Mouse (Mus musculus) urinary bladder, postnatal 14 days (tissue): ENCODE measurements at regions not wholly inside any gene's neighbourhood (a gene's known extent, or its start where the extent isn't known, plus 50 kb on each side); places are given as distances from the start of the nearest gene placed in this dataset.

Source experiments
- DNase-seq: peaks from one replicate; pipeline ENCODE4 v3.0.0; 2021; ENCODE audit warnings: low spot score

DNA sequence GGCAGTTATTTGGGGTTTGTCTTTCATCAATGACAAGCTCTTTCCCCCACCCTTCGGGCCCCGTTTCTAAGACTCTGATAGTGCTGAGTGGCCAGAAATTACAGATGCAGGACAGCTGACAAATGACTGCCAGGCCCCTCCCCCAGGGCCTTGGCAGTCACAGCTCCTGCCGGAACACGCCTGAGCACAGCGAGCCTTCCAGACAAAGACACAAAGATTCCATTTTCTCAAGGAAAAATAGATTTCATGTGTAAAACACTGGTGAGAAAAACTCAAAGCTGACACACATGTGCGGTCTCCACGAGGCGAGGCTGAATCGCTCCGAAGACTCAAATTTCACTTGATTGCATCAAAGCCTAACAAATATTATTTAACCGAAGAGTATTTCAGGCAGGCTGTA, 247.6 kb downstream of the Ptprc start:
- peak; percentile 44 for DNase-seq

DNA sequence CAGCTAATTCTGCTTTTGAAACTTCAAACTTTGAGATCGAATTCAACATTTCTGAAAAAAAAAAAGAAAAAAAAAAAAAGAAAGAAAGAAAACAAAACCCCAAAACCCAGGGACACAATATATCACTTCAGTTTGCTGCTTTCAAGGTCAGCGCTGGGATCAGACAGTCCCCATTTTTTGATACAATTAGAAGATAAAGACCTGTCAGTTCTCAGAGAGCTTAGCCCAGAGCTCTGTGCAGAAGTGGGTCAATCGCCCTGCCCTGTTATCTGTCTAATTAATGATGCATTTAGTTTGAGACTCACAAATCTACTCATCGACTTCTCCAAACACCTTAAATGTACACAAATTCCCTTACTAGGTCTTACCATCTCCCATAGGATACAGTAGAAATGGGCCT, 249.2 kb downstream of the Ptprc start:
- DNase-seq, result no peak

DNA sequence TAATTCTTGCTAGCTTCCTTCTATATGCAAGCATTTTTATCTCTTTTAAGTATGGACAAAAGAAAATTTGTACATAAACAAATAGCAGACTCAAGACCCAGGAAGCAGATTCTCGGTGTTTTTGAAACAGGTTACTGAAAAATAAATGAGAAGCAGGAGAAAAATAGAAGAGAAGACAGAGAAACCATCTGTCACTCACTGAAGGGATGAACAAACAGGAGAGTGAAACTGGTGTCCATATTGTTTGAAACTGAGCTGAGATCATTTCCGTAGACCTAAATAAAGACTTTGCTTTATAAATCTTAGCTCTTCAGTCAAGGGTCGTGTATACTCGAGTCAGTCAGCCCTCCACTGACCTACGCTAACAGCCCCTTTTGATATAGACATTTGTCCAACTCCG, 251.4 kb downstream of the Ptprc start:
- no peak for DNase-seq

DNA sequence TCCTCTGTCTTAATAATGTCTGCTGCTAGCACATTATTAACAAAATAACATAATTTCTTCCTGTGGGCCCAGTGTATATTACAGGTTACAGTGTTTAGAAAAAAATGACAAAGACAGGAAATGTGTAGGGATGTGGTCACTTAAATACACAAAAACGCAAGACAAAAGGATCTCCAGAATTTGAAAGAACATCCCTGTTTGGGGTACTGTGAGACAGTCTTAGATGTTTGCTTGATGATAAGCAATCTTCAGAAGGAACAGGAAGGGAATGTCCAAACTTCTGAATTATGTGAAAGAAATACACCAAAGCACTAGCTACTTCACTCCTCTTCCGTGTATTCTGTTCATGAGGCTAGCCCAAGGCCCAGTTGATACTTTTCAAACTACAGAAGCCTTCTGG, 251.8 kb downstream of the Ptprc start:
- DNase-seq, result no peak

DNA sequence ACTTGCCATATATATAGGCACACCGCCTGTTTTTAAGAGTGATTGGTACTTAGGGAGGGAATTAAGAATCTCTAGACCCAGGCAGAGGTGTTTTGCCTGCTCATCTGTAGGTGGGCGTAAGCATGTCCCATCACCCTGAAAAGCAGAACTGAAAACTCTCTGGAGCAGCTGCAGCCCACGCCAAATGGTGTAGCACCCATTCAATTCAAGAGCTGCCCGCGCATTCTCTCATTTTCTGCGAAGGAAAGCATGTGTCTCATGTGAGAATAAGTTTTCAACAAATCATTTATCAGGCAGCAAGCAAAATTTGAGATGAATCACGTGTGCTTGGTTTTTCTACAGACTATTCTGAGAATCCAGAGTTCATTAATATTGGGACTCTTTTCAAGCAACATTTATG, 252.7 kb downstream of the Ptprc start:
- DNase-seq, result no peak

DNA sequence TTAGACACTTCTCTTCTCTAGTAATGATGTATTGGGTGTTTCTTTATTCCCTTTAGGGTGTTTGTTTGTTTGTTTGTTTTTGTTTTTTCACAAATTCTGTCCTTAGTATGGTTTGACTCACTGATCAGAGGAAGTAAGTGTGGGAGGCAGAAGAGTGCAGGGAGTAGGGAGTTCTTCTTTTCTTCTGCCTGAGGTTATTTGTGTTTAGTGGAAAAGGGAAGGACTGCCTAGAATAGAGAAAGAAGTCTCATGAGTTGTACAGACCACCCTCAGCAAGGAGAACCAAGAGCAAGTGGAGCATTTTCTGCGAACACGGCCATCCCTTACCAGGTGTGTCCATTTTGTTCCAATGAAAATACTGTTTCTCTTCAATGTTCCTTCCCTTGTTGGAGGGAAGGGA, 253.9 kb downstream of the Ptprc start:
- no peak for DNase-seq

DNA sequence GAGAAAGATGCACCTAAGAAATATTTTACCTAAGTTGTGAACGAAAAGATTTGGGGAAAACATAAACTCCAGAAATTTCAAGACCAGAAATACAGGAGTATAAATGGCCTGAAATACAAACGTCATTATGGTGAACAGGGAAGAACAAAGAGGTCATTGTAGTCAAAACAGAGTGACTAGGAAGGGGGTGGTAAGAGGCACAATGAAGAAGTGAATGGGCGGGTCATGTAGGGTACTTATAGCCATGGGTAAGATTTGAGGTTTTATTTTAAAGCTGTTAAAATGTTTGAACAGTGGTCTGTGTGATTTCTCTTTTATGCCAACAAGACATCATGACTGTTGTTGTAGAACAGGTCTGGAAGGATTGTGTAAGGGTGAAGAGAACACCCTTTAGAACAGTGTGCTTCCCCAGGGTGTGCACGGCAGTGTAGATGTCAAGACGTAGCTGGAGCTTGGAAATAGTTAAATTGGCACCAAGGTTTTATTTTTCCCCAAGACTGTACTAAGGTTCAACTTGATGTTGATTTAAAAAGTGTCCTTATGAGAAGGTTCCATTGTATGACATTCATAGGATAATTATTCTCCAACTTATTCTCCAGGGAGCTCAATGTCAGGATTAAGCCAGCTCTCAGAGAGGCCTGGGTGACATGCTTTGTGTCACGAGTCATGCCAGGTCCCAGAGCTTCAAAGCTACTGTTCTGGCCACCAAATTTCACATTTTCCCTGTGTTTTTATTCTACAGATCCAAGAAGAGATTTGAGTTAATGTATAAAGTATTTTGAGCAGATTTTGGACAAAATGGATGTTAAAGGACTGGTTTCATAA, 255.6 kb downstream of the Ptprc start:
- no peak for DNase-seq

DNA sequence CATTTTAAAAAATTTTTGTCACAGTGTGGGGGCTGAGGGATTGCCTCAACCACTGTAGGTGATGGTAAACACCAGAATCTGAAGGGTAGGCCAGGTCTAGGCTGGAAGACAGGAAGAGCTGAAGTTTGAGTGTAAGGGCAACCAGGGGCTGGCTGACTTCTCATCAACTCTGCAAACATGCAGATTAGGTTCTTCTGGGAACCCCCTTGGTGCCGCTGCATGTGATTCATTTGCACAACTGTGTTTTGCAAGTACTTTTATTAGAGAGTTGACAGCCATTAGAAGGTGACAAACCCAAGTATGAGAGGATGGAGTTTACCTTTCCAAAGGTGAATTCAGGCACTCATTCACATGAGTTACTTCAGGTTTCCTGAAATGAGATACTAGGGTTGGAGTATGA, 258.1 kb downstream of the Ptprc start:
- DNase-seq, result no peak

DNA sequence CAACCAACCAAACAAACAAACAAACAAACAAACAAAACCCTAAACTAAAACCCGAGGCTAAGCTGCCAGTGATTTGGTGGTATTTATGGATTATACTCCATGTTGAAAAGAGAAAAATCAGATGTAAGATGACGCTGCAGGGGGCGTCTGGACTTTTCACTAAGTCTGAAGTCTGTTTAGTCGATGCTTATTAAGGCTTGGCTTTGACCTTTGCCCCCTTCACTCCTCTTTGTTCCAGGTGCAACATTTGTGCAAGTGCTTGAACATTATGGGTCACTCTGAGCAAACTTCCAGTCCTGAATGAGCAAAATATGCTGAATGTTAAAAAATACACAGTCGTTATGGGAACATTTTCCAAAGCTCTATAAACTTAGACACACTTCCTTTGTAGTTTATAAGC, 268.6 kb downstream of the Ptprc start:
- DNase-seq, result no peak

DNA sequence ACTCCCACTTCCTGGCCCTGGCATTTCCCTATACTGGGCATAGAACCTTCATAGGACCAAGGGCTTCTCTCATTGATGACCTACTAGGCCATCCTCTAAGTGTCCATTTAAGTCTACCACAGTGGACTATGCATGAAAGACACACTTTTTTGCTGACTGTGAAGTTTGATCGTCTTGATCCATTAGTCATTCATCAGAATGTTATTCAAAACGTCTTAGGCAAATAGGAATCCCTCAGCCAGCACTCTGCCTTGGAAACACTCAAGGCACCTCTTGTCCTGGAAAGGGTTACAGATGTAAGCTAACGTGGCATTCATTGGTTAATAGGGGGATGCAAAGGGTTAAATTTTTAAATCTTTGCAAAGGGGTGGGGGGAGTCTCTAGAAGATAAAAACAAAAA, 269.0 kb downstream of the Ptprc start:
- DNase-seq, result no peak

DNA sequence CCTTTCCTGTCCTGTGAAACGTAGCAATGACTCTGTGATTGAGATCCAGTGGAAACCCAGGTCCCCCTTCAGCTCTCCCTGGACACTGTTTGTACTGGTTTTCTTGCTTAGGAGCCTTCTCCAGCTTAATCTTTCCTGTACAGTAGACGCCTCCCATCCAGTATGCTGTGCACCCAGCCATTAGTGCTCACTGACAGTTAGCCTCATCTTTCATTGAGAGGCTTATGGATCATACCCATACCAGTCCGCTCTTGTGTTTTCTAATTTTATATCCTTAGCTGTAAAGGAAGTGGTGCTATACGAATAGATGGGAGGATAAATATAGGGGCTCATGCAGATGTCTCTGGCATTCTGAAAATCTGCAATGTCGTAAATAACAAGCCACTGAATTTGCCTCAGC, 269.9 kb downstream of the Ptprc start:
- DNase-seq, result no peak

DNA sequence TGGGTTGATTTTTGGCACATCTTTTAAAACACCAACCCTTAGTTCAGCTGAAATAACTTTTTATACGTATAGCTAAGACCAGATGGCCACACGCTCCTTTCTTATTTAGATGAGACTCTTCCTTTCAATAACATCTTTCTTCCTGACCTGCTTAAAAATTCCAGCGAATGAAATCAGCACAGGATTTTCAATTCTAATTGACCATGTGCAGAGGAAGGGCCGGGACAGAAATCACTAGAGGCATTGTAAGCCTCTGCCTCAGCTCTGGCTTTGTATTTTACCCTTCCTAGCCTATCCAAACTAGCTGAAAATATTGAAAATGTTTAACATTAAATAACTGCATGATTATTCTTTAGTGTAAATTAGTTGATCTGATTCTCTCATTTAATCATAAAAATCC, 272.2 kb downstream of the Ptprc start:
- DNase-seq, result no peak

DNA sequence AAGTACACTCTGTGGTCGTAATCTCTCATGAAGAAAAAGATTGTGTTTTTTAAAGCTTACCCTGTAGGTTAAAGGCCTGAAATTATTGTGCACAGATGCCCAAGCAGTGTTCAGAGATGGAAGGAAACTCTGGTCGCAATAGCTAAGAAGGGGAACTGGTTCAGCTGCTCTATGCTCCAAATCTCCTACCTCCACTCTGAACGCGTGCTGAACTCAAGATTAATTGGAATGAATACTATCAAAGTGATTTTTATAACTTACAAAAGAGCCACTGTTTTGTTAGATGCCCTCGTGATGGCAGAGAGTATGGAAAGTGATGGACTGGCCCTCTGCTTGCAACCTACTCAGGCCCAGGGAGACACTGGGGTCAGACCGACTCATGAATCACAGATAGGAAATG, 272.6 kb downstream of the Ptprc start:
- DNase-seq, result no peak

DNA sequence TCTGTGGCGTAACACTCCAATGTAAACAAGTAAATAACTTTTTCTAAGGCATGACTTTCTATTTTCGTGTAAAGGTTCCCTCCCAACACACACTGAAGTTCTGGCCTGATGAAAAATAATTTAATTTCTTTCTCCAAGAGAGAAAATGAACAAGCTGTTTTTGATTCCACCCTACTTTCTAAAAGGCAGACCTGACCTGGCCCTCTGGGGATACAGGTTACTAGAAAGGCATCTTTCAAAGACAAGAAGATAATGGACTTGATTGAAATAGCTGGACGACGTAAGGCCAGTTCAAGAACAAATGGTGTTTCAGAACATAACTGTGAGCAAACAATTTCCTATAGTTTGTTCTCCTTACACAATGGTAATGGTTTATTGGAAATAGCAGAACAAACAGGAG, 273.5 kb downstream of the Ptprc start:
- DNase-seq, result no peak

DNA sequence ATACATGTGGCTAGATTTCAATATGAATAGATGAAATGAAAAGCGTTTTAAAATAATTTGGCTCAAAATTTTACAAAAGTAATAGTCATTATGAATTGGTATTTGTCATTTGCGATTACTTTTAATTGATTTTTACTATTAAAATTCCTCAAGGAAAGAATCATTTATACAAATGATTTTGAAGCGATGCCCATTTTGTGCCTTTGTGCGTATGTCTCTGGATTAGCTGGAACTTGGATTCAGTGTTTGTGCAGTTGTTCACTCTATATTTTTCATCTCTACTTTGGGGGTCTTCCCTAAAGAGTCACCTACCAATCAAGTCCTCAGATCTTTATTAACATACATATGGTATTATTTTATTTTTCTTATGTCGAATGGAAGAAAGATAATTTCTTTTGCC, 274.3 kb downstream of the Ptprc start:
- no peak for DNase-seq

DNA sequence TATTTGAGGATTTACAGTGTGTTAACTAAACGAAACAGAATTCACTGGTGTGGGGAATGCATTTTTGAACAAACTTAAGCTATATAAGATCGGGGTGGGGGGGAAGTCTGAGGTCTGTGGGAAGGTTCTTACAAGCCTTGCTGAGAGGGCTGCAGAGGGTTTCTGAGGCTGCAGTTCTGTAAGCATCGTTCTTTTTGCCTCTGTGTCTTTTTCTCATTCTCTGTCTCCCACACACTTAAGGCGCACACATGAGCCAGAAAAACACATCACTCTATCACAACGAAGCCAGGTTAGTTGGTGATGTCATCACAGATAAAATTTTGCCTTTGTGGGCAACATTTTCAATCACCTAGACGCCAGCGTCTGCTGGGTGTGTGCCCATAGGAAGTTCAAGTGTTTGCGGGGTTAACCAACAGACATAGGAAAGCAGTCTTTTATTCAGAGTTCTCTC, 274.9 kb downstream of the Ptprc start:
- DNase-seq, result peak; percentile 14

DNA sequence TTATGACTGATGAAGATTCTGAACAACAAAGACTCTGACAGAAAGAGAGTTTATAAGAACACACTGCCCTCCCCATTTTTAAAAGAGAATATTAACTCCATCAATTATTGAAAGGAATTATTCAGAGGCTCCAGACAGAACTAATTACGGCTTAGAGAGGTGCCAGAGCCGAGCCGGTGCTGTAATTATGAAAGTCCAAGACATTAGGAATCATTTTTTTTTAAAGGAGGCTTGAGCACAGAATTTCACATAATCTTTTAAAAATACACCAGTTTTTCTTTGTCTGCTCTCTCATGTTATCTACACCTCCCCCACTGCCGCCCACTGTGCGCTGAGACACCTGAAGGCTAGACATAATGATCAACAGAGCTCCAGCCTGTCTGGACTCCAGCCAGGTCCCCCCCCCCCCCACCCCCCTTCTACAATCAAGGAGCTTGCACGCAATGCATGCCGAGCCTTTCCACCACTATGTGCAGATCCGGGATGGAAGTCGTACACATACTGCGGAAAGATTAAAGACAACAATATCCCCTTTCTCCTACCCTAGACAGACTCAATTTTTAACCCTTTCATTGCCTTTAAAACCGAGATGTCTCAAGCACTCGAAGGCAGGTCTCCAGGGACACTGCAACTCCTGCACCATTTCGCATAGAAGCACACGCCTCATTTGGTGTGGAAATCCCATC, 275.4 kb downstream of the Ptprc start:
- DNase-seq, result peak; percentile 31

DNA sequence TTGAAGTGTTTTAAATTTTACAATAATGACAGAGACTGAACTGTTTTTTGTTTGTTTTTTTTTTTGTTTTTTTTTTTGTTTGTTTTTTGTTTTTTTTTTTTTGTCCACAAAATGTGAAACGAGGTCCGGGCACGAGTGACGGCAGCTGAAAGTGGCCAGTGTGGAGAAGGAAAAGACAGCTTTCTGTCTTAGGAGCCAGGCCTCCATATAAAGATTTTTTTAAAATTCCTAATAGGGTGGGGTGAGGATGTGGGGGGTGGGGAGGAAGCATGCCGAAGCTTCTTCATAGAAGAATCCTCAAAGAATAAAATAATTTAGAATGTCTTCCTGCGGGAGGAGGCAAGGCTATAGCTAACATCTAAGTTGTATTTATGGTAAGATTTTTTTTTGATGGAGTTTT, 276.2 kb downstream of the Ptprc start:
- DNase-seq, result no peak

DNA sequence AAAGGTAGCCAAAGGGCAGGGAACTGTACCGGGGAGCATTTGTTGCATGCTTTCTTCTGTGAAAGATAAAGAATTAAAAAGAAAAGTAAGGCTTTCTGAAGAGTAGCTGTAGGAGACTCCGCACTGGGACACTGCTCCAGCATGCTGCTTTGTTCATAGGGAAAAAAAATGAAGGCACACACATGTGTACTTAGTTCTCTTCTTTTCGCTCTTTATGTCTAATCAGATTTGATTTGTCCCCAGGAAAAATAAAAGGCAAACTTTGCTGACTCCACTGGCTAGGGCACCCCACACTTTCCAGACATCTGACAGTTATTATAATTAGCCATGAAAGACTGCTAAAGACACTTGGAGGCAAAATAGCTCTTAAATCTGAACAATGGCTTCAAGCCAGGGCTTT, 276.6 kb downstream of the Ptprc start:
- DNase-seq, result peak; percentile 11

DNA sequence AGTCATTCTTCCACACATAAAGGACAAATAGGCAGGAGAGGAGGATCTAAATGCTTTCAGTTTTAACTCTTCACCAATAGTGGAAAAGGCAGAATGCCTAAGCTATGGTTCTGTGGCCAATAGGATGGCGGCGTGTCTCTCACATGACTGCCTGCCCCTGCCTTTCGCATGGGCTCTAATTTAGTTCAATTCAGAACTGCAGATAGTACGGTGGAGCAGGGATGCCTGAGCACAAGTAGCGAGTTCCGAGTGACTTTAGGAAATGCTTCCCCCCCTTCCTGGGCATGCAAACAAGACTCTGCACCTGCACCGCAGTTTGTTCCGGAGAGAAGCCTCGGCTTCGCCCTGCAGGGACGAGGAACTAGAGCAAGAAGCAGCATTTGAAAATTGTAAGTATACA, 277.1 kb downstream of the Ptprc start:
- peak; percentile 81 for DNase-seq

DNA sequence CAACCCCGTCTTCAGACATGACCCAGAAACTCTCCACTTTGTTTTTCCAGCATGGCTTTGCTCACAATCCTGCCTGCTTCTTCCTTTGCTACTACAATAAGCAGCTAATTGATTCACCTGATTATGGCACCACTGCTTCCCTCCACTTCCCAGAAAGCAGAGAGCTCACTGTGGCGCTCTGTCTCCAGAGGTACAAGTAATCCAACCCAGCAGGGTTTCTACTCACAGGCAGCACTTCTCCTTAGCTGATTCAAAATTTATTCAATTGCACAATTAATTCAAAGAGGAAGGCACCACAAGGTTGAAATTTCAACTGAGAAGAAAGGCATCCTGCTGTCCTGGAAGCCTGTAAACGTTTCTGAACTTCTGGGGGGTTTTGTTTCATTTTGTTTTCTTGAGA, 293.9 kb downstream of the Ptprc start:
- no peak for DNase-seq

DNA sequence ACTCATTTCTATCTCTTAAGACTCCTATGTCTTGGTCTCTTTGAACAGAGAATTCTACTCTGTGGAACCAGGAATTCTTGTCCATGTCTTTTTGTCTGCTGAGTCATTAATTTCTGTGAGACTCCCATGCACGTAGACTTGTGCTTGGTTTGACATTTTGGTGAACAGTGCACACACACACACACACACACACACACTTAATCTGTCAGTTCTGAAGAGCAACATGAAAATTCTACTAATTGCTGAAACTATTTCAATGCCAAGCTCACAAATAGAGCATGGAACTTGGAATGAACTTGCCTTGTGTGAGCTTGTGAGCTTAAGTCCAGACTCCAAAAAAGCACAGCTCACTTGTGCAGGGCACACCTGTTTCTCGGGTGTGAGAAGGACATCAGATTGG, 301.1 kb downstream of the Ptprc start:
- DNase-seq, result no peak

DNA sequence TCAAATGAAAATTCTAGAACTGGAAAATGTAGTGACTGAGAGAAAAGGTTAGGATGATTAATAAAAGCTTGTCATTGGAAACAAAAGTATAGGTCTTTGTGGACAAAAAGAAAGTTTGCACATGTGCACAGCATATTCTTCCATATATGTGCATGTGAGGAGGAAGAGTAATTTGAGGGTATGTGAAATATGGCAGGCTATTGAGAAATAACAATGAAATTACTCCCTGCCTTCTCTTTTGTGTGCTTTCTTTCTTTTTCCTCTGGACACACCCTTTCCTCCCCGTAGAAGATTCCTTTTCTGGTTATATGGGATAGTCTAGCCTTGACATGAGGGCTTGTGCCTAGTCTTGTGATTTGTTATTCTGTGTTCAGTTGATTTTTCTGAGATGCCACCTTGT, 301.9 kb downstream of the Ptprc start:
- DNase-seq, result no peak

DNA sequence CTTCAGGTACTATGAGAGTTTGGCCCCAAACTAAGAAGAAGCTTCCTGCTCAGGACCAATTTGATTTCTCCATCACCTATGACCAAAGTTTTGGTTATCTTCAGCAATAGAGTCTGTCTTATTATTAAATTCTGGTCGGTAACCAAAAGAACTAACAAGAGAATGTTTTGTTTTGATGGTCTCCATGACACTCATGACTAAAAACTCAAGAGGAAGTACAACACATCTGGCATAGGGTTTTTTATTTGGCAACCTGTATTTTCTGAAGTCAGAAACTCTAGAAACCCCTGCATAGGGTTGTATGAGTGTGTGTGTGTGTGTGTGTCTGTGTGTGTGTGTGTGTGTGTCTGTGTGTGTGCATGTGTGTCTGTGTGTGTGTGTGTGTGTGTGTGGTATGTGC, 310.5 kb downstream of the Ptprc start:
- DNase-seq, result no peak
